Mouse (Mus musculus) layer of hippocampus, adult 9-10 months (tissue): ENCODE data around the gene Gp5.

Experiments
- DNase-seq: peaks from one replicate; pipeline ENCODE4 v3.0.0; 2022; ENCODE audit warnings: low spot score

Gene Gp5

DNA sequence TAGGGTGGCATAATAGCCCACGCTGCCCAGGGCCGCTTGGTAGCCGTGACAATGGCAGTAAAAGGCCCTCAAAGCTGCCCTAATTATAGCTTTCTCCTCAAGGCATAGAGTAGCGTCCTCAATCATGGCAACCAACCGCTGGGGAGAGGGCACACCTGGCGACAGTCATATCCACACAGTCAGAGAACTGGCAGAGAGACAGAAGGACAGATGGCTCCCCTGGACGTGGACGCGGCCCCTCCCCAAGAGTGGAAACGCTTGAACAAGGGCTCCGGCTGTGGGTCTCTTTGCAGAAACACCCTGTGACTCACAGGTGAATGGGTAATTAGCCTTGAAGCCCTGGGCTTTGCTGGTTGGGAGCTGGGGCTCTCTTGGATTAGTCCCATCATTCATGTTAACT is 32.2 kb downstream of the Gp5 start:
- no peak for DNase-seq

DNA sequence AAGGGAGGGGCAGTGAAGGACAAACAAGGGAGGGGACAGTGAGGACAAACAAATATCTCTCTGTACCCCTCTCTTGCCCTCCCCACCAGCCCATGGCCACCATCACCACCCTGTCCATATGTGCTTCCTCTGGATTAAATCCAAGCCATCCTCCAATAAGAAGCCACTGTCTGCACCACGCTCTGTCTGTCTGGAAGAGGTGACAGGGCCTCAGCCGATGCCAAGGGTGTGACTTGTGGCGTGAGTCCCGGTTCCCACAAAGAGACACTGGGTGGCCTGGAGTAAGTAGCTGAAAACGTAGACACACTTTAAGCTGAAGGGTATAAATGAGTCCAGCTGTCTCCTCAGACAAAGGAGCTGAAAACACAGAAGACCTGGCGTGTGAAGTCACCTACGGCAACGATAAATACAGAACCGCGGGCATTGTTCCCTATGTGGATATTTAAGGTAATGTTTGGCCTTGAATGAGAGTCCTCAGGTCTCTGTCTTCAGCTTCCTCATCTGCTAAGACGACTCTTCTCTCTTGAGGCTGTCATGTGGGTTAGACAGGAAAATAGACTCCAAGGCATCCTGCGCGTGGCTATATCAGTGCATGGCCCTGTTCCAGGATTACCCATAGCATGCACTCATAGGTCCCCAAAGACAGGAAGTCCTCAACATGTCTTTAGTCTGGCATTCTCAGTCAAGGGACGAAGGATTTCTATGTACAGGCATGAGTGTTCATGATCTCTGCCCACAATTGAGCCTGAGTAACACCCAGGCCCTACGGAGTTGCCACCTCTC is 34.8 kb downstream of the Gp5 start:
- no peak for DNase-seq

DNA sequence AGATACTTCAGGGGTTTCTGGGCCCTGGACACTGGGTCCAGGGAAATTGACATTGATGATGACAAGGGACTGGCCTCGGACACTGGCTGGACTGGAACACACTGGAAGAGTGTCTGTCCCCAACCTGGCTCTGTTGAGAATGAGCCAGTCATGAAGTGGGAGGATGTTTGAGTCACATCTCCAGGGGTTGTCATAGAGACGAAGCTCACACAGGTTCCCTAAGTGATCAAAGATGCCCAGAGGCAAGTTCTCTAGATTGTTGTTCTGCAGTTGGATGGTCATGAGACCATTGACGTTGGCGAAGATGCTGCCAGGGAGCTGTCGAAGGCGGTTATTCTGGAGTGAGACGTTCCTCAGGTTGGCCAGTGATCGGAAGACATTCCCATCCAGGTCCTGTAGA is 37.5 kb downstream of the Gp5 start:
- no peak for DNase-seq

DNA sequence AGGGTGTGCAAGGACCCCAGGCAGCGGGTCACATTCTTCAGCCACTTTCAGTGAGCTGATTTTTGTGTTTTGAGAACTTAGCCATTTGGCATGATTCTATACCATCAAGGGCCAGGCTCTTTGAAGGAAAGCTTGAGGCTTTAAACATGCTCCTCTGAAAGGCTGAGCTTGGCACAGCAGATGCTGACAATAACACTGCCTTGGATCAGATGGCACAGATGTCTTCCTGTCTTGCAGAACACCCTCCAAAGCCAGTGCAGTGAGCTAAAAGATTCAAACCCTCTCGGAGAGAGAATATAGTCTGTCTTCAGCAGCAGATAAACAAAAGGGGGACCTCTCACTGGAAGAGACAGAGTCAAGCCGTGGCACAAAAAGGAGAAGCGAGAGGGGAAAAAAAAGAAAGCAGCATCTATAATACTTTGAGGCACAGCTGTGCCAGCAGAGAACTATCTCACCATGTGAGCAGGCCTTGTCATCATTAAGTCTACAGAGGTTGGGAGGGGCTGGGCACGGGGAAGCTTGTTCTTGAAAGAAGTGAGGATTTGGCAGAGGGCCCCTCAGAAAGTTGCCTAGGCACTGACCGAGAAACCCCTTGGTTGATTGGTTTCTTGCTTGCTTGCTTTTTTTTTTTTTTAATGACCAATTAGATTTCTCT is 38.5 kb downstream of the Gp5 start:
- no peak for DNase-seq

DNA sequence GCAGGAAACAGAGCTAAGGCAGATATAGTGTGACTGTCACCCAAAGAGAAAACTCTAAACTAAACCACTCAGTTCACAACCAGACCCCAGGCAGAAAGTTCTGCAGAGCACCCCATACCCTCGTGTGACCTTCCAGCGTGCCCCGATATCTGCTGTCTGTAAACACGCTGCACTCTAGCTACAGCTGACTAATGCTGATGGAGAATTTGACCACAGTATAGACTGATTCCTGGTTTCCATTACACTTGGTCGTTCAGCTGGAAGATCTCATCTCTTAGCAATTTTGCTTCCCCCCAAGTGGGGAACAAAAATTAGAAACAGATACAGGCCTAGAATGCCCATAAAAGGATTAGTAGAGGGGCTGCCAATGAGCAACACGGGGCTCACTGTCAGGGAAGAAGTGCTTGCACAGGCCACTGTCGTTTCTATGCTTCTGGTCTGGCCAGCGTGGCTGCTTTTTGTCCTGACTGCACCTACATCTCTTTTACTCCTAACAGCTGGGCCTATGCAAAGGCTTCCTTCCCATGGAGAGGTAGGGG is 39.3 kb downstream of the Gp5 start:
- DNase-seq: no peak

DNA sequence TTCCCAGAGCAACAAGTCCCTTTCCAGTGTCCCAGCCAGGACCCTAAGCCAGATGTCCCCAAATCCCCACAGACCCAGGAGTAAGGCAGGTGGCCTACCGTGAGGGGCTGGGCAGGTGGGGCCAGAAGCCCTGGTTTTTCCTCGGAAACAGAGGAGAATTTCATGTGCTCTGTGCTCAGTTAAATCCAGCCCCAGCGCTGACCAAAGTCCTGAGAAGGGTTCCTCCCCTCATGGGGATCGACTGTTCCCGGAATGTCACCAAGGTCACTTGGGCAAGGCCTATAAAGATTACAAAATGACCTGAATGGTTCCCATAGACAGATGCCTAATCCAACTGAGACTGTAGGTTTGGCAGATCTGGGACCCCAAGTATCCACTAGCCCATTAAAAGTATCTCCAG is 43.2 kb downstream of the Gp5 start, which contains the start of gene Cpn2:
Gene Cpn2, minus strand, starts transcription at position 141 of the 400 bp plus-strand sequence.
- DNase-seq: no peak

DNA sequence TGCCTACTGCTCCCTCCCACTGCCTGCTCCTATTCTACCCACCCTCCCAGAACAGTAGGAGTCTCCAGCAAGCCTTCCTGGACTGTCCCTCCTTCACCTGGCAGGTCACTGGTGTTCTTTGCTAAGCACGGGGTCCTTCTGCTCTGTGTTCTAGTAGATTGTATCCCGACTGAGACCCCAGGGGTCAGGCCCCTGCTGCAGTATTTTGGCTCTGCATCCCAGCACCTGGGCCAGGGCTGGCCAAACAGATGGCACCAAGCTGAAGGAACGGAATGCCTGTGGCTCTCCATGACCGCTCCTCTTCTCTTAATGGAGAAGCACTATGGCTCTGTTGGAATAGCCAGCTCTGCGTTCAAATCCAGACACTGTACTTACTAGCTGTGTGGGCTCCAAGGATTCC is 44.0 kb downstream of the Gp5 start:
- DNase-seq: no peak

DNA sequence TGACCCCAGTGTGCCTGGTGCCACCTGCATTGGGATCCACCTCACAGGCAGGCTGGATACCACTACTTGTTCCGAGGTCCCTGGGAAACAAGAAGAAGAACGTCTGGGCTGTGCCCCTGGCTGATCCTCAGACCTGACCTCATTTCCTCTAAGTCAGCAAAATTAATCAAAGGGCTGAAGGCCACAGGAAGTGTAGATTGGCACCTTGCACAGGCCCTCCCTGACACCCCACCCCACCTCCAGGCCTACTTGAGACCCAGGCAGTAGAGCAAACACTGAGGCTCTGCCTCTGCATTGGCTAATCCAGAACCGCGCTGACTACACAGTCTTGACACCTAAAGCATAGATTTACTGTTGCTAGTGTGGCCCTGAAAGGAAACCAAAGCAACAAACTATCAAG is 45.0 kb downstream of the Gp5 start:
- DNase-seq: no peak

DNA sequence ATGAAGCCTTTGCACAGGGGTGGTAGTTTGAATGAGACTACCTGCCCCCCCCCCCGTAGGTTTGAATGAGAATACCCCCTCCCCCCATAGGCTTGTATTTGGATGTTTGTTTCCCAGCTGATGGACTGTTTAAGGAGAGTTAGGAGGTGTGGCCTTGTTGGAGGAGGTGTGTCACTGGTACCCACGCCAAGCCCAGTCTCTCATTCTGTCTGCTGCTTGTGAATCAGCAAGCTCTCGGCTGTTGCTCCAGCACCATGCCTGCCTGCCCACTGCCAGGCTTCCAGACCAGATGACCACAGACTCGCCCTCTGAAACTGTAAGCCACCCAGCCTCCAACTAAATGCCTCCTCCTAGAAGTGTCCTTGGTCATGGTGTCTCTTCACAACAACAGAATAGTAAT is 47.4 kb downstream of the Gp5 start:
- no peak for DNase-seq

DNA sequence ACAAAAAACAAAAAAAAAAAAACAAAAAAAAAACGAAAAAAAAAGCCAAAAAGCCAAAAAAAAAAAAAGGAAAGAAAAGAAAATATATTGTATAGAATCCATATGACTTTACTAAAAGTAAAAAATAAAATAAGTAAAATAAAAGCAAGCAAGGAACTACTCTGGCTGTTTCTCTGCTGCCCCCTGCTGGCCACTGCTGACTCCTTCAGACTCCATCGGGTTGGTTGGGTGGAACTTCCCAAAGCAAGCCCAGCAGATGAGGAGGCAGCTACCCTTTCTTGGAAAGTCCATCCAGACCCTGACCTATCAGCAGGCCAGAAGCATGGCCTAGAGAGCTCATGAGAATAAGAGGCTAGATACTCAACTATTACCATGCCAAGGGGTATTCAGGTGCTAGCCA is 47.9 kb downstream of the Gp5 start:
- DNase-seq: no peak

DNA sequence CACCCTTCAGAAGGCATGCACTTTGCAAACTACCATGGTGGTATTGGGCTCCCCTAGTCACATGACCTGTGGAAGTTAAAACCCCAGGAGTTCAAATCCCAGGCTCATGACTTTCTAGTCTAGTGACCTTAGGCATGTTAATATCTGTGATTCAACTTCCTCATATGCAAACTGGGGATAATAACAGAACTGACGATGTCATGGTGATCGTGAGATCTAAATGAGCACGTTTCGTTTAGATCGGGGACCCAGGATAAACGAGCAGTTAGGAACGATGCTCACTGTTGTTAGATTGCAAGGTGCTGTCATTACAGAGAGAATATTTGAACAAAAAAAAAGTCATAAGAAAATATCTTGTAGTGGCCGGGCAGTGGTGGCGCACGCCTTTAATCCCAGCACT is 48.4 kb downstream of the Gp5 start:
- no peak for DNase-seq

DNA sequence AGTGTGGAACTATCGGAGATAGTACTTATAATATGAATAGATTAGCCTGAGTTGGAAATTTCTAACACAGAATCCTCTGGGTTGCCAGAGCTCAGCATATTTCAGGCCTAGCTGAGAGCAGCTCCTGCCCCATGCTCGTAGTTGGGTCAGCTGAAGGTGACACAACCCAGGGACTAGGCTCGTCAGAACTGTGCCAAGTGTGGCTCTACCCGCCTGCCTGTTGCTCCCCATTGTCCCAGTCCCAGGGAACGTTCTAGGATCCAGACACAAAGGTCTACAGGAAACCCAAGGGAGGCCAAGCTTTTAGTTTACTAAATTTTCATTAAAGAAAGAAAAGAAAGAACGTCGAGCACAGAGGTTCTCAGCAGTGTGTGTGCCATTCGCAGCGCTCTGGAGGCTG is 49.2 kb downstream of the Gp5 start:
- DNase-seq: no peak

DNA sequence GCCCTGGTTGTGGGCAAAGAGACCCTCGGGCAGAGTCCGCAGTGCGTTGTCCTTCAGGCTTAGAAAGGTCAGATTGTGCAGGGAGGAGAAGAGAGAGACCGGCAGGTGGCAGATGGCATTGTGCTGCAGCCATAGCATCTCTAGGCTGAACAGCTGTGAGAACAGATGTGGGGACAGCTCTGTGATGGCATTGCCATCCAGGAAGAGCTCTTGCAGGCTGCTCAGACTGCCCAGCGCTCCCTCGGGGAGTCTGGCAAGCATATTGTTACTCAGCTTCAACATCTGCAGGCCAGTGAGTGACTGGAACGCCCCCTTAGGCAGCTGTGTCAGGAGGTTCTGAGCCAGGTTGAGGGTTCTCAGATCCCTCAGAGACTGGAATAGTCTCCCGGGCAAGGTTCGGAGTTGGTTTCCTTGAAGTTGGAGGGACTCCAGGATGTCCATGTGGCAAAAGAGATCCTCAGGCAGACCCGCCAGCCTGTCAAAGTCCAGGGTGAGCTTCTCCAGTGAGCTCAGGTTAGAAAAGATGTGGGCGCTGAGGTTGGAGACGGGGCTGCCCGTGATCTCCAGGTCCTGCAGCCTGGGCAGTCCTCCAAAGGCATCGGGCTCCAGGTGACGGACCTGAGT is 50.5 kb downstream of the Gp5 start:
- DNase-seq: no peak

DNA sequence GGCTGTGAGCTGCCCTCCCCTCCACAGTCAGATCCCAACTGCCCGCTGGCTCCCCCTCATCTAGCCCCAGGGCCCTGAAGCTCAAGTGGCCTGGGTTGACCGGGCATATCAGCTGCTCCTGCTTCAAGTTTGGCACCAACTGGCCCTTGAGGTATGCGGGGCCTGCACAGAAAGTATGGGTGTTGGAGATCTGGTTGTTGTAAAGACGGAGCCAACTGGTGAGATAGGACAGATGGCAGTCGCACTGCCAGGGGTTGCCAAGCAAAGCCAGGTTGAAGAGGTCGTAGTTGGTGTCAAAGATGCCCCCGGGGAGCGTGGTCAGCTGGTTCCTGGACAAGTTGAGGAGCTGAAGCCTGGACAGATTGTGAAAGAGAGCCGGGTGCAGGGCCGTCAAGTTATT is 51.1 kb downstream of the Gp5 start:
- DNase-seq: no peak

DNA sequence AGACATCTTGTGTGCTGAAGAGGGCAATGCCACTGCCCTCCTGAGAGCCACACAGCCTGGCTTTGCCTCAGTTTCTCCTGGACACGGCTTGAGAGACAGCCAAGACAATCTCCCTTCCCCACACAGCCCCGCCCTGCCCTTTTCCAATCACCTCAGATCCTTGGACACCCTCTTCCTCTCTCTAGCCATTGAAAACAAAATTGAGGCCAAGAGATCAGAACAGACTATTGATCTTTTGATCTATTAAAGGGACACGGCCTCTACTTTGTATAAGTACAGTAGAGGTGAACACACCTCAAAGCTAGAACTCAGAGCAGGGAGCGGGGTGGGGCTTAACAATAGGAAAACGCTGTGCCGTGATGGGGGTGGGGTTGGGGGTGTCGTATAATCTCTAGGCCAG is 52.1 kb downstream of the Gp5 start:
- DNase-seq: no peak

DNA sequence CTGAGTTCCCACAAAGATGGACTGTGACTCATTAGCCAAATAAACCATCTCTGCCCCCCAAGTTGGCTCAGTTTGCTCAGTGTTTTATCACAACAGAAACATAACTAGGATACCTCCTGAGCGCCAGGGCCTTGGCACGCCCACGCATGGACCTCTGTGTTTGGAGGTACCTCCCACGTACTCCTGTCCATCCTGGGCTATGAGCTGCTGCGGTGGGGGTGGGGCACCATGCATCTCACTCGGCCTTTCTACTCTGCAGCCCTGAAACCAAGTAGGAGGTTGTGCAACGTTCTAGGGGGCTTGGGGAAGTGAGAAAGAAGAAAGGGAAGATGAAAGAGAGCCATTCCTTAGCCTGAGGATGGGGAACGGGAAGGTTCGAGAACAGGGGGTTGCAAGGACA is 52.9 kb downstream of the Gp5 start:
- no peak for DNase-seq
